Mouse (Mus musculus) hindbrain, embryonic 12.5 days (tissue): ENCODE data around the gene Rdh1. TPM values are rescaled to one million over a fixed set of nuclear protein-coding genes. Genes with fewer than 3 reads are reported as not detected.
A peak's percentile ranks its signal among the peaks of the same experiment; 100 is the strongest.

ENCODE experiments used
- ATAC-seq: fragments of 200-750 bp; cut with Nextera tagmentation; 2 replicates; pipeline ENCODE4 v1.8.0; 2017; ENCODE audit warnings: moderate TSS enrichment; ENCODE audit not compliant: low FRiP score
- H3K27ac ChIP-seq: fragments of 300-500 bp; sonication (generic); 2 replicates; pipeline ENCODE4 v1.5.1; 2016; ENCODE audit warnings: mild to moderate bottlenecking
- H3K27me3 ChIP-seq: fragments of 300-500 bp; sonication (generic); 2 replicates; pipeline ENCODE4 v1.6.1; 2016; ENCODE audit warnings: mild to moderate bottlenecking
- H3K36me3 ChIP-seq: fragments of 300-500 bp; sonication (generic); 2 replicates; pipeline ENCODE4 v1.6.1; 2016; ENCODE audit warnings: mild to moderate bottlenecking
- H3K4me1 ChIP-seq: fragments of 300-500 bp; sonication (generic); 2 replicates; pipeline ENCODE4 v1.6.1; 2016
- H3K4me2 ChIP-seq: fragments of 300-500 bp; sonication (generic); replicated peaks from 2 replicates; pipeline ENCODE4 v1.6.1; 2016; ENCODE audit warnings: mild to moderate bottlenecking
- H3K4me3 ChIP-seq: fragments of 300-500 bp; sonication (generic); 2 replicates; pipeline ENCODE4 v1.5.1; 2016; ENCODE audit warnings: mild to moderate bottlenecking
- H3K9ac ChIP-seq: fragments of 300-500 bp; sonication (generic); 2 replicates; pipeline ENCODE4 v1.6.1; 2016; ENCODE audit warnings: mild to moderate bottlenecking, moderate library complexity
- H3K9me3 ChIP-seq: fragments of 300-500 bp; sonication (generic); replicated peaks from 2 replicates; pipeline ENCODE4 v1.6.1; 2016; ENCODE audit warnings: mild to moderate bottlenecking
- WGBS: fragments of 180-500 bp; shearing (Covaris S2); methylation state at CpG from one replicate; pipeline ENCODE4 v1.1.7; 2016; 5-methylcytosine and 5-hydroxymethylcytosine counted together
- polyA plus RNA-seq: library from polyadenylated mRNA; unstranded; fragments of >200 nt; fragmentation: Nextera tagmentation; extraction: Ambion mirVana; gene quantifications from 2 replicates; pipeline ENCODE4 v1.2.1, GENCODE M21; 2016

The Rdh1 gene
- 0.05 TPM in 1 of 2 replicates, not detected in the other for polyA plus RNA-seq

DNA sequence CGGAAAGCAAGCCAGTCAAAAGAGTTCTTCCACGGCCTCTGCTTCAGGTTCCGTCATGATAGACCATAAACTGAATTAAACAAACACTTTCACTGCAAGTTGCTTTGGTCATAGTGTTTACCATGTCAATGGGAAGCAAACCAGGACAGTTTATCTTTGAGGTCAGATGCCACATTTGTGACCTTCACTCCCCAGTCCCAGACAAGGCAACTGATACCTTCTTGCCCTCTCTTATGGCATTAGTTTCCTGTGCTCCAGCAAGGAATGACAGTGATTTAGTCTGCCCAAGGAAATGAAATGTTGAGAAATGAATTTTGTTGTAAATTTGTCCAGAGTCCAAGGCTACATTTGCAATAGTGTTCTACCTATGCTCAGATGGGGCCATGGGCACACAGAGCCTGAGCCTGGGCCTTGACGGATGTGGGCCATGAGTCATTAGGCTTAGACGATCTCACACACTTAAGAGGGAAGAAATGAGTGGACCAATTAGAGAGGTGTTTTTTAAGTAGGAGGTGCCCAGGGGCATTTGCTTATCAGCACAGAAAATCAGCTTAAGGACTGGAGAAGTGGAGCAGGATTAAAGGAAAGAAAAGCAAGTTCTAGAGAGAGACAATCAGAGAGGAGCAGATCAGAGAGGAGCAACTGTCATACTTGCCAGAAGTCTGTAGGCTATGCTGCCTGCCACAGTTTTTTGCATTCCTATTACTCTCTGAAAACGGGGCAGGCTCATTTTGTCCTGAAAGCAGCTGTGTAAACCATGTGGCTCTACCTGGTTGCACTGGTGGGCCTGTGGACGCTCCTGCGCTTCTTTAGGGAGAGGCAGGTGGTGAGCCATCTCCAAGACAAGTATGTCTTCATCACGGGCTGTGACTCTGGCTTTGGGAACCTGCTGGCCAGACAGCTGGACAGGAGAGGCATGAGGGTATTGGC lies at the start of gene Rdh1, which contains the start of gene Rdh16f1:
Gene Rdh1 (plus strand): TSS at position 541 of the 930 bp plus-strand sequence.
Gene Rdh16f1 (plus strand): TSS at position 607 of the 930 bp plus-strand sequence.
- H3K9me3 ChIP-seq = no peaks in the 10 kb centered on the region
- no peaks in the 10 kb centered on the region for H3K27me3 ChIP-seq
- ATAC-seq = no peak
- H3K9ac ChIP-seq = no peak within 1 kb of the TSS
- H3K4me1 ChIP-seq = no peaks in the 10 kb centered on the region
- H3K4me2 ChIP-seq = no peak within 1 kb of the TSS
- H3K36me3 ChIP-seq = no peaks in the 10 kb centered on the region
- no peak within 1 kb of the TSS for H3K27ac ChIP-seq
- WGBS = 78% methylated on average over 9 of the region's 9 CpGs
- no peak within 1 kb of the TSS for H3K4me3 ChIP-seq

DNA sequence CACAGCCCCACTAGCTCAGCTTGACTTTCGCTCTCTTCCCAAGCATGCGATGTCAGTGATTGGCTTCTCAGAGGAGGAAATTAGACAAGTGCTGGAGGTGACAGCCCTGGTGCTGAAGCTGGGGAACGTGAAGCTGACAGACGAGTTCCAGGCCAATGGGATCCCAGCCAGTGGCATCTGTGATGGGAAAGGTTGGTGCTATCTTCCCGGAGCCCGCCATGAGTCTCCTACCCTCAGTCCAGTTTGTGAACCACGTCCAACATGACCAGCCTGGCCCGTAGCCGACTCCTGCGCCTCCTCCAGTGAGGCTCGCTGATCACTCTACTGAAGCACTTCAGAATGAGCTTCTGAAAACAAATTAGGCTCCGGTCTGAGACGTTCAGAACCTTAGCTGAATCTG lies 49.2 kb upstream of the Rdh1 start:
- WGBS = 87% methylated on average over 13 of the region's 13 CpGs
- no peaks in the 10 kb centered on the region for H3K36me3 ChIP-seq
- ATAC-seq = no peak
- no peak overlapping the region for H3K4me3 ChIP-seq
- no peak overlapping the region for H3K4me2 ChIP-seq
- no peaks in the 10 kb centered on the region for H3K27me3 ChIP-seq
- no peaks in the 10 kb centered on the region for H3K9me3 ChIP-seq
- H3K27ac ChIP-seq = no peak overlapping the region
- H3K4me1 ChIP-seq = no peaks in the 10 kb centered on the region
- H3K9ac ChIP-seq = no peak overlapping the region

DNA sequence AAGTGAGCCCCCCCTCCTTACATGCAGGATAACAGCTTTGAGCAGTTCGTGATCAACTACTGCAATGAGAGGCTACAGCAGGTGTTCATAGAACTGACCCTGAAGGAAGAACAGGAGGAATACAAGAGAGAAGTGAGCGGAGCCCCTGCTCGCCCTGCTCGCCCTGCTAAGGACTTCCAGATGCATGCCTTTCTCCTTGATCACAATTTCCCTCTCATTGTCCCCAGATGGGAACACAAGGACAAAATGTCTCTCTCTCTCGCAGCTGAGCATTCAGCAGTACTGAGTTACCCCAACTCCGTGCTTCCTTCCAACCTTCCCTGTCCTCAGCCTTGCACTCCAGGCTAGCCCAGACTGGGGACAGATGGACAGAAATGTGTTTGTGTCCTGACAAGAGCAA lies 46.8 kb upstream of the Rdh1 start:
- Histone ChIP-seq H3K27ac (no peak overlapping the region), H3K4me2 (no peak overlapping the region), H3K4me3 (no peak overlapping the region), H3K4me1 (no peaks in the 10 kb centered on the region), H3K9ac (no peak overlapping the region), H3K36me3 (no peaks in the 10 kb centered on the region), H3K9me3 (no peaks in the 10 kb centered on the region), H3K27me3 (no peaks in the 10 kb centered on the region)
- ATAC-seq = no peak
- WGBS = 65% methylated on average over 6 of the region's 6 CpGs

DNA sequence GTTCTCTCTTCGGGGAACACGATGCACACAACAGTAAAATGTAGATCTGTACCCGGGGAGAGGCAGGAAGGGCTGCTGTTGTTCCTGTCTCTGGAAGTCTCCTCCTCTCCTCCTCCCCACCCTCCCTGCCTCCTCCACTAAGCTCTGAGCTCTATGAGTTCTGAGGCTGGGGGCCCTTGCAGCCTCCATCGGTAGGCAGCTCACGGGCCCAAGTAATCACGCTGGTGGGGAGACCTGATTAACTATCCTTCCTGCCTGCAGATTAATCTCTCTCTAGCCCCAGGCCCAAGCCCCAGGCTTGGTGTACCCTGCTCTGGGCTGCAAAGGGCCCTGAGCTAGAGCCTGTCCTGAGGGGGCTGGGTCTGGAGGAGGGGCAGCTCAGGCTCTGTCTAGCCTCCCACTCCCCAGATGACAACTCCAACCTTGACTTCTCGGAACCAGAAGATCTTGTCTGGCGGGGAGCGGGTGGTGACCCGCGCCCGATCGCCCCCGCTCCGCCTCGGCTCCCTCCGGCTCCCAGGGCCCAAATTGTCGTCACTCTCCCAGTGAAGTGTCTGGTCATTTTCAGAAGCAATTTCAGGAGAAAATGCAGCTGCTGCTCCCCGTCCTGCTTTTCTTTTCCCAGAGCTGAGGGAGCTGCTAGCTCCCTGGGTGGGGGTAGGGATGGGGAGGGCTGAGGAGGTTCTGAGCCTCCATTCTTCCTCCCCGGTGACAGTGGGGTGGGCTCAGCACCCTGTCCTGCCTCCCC lies 37.7 kb upstream of the Rdh1 start:
- peaks cover 18% of the 10 kb centered on the region for H3K4me1 ChIP-seq
- ATAC-seq = peak; percentile 69
- peaks cover 17% of the 10 kb centered on the region for H3K27me3 ChIP-seq
- H3K4me2 ChIP-seq = peak overlapping the region; percentile 42
- H3K9ac ChIP-seq = peak overlapping the region; percentile 46; the same call in 1 of the 2 replicates
- H3K27ac ChIP-seq = peak overlapping the region; percentile 40; the same call in 1 of the 2 replicates
- WGBS = 15% methylated on average over 20 of the region's 20 CpGs
- no peaks in the 10 kb centered on the region for H3K36me3 ChIP-seq
- H3K4me3 ChIP-seq = no peak overlapping the region
- no peaks in the 10 kb centered on the region for H3K9me3 ChIP-seq

DNA sequence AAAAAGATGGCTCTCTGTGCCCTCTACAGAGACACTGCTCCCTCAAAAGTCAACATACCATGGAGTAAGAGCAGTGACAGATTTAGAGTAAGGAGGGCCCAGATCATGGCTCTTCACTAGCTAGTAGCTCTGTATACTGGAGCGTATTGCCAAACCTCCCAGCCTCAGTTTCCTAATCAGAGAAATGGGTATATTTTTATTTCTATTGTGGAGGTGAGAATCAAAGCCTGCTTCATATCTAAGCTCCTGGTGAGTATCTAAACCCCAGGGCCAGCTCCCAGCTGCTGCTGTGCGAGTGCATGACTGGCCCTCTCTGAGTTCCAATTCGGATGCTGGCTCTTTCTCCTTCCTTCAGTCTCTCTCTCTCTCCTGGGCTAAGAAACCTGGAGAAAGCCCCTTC lies 35.3 kb upstream of the Rdh1 start, which contains the start of gene Tac2:
Gene Tac2 (plus strand): TSS at position 301 of the 400 bp plus-strand sequence.
- H3K4me2 ChIP-seq = no peak within 1 kb of the TSS
- 89% methylated on average over 3 of the region's 3 CpGs for WGBS
- peaks cover 29% of the 10 kb centered on the region for H3K27me3 ChIP-seq
- no peak within 1 kb of the TSS for H3K4me3 ChIP-seq
- no peak within 1 kb of the TSS for H3K9ac ChIP-seq
- no peak for ATAC-seq
- H3K9me3 ChIP-seq = no peaks in the 10 kb centered on the region
- peaks cover 18% of the 10 kb centered on the region for H3K4me1 ChIP-seq
- H3K36me3 ChIP-seq = no peaks in the 10 kb centered on the region
- H3K27ac ChIP-seq = no peak within 1 kb of the TSS

DNA sequence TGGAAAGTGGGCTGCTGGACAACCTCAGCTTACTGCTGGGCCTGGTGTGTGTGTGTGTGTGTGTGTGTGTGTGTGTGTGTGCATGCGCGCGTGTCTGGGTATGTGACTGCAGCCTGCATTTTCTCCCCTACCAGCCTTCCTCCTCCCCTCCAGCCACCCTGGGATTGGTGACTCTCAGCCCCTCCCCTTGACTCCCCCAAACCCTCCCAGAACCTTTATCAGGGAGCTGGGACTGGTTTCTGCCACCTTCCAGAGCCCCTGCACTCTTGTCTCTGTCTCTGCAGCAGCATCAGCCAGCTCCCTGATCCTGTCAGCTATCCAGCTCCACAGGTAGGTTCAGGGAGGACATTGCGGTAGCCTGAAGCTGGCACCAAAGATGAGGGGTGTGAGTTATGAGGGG lies 34.4 kb upstream of the Rdh1 start:
- no peak overlapping the region for H3K9ac ChIP-seq
- WGBS = 83% methylated on average over 4 of the region's 4 CpGs
- H3K4me1 ChIP-seq = peaks cover 18% of the 10 kb centered on the region
- no peak overlapping the region for H3K4me2 ChIP-seq
- H3K9me3 ChIP-seq = no peaks in the 10 kb centered on the region
- H3K27me3 ChIP-seq = peaks cover 28% of the 10 kb centered on the region
- no peaks in the 10 kb centered on the region for H3K36me3 ChIP-seq
- no peak overlapping the region for H3K27ac ChIP-seq
- ATAC-seq = no peak
- H3K4me3 ChIP-seq = no peak overlapping the region

DNA sequence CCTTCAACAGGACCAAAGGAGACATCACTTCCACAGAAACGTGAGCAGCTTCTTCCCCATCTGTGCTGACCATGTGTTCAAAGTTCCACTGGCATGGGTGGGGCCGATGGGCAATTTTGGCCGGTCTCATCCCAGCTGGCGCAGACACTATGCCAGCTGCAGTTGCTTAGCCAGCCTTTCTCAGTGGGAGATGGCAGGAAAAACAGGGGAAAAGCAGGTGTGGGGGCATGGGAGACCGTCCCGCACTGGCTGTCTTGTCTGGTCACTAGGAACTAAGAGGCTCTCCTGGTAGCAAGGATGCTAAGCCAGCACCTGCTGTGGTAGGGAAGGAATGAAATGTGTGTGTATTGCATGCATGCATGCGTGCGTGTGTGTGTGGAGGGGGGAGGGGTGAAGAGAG lies 31.1 kb upstream of the Rdh1 start:
- Histone ChIP-seq H3K4me3 (no peak overlapping the region), H3K27ac (no peak overlapping the region), H3K4me2 (no peak overlapping the region), H3K9ac (no peak overlapping the region), H3K36me3 (no peaks in the 10 kb centered on the region), H3K27me3 (peaks cover 13% of the 10 kb centered on the region; the same call in 1 of the 2 replicates), H3K4me1 (peaks cover 9% of the 10 kb centered on the region), H3K9me3 (no peaks in the 10 kb centered on the region)
- no peak for ATAC-seq
- 77% methylated on average over 8 of the region's 8 CpGs for WGBS

DNA sequence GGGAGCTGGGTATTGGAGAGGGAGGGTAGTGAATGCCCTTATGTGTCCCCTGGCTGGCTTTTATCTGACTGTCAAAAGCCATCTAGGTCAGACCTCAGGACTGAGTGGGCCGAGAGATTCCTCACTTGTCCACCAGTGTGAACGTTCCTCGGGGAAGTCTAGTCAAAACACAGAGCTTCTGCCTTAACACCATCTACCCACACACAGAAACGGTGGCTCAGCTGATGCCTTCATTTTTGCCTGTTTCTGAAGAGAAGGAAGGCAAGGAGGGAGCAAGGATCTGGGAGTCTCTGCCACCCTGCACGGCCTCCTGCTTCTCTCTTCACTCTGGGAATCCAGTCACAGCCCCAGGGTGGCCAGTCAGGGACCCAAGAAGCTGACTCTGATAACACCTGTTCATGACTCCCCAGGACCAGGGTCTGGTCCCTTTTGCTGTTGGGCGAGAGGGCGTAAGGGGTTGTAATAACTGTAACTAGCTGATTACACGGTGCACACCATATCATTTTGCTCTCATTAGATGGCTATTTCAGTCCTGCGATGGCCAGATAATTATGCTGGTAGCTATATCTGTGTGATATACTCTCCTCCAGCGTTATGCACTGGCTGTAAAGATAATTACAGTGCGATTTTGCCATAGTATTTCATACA lies 29.1 kb upstream of the Rdh1 start:
- no peak overlapping the region for H3K27ac ChIP-seq
- H3K36me3 ChIP-seq = no peaks in the 10 kb centered on the region
- H3K4me1 ChIP-seq = peaks cover 9% of the 10 kb centered on the region
- WGBS = 69% methylated on average over 11 of the region's 11 CpGs
- H3K4me2 ChIP-seq = no peak overlapping the region
- H3K4me3 ChIP-seq = no peak overlapping the region
- no peaks in the 10 kb centered on the region for H3K9me3 ChIP-seq
- peaks cover 13% of the 10 kb centered on the region; the same call in 1 of the 2 replicates for H3K27me3 ChIP-seq
- H3K9ac ChIP-seq = no peak overlapping the region
- ATAC-seq = no peak

DNA sequence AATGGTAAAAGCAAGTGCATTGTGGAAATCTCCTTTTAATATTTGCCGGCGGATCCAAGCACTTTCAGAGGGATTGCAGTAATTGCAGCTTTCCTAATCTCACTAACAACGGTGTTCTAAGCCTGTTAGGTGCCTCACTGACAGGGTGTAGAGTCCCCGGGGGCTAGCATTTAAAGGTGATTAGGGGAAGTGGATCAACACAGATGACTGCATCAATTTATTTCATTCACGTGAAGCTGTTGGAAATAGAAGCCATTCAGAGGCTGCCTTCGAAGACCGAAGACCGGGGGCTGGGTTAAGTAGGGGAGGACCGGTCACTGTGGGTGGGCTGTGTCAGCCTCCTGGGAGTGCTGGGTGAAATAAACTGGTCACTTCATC lies 28.6 kb upstream of the Rdh1 start:
- H3K27me3 ChIP-seq = peaks cover 13% of the 10 kb centered on the region; the same call in 1 of the 2 replicates
- 40% methylated on average over 9 of the region's 9 CpGs for WGBS
- H3K36me3 ChIP-seq = no peaks in the 10 kb centered on the region
- ATAC-seq = no peak
- no peak overlapping the region for H3K4me2 ChIP-seq
- peaks cover 9% of the 10 kb centered on the region for H3K4me1 ChIP-seq
- no peak overlapping the region for H3K4me3 ChIP-seq
- H3K27ac ChIP-seq = no peak overlapping the region
- no peak overlapping the region for H3K9ac ChIP-seq
- no peaks in the 10 kb centered on the region for H3K9me3 ChIP-seq

DNA sequence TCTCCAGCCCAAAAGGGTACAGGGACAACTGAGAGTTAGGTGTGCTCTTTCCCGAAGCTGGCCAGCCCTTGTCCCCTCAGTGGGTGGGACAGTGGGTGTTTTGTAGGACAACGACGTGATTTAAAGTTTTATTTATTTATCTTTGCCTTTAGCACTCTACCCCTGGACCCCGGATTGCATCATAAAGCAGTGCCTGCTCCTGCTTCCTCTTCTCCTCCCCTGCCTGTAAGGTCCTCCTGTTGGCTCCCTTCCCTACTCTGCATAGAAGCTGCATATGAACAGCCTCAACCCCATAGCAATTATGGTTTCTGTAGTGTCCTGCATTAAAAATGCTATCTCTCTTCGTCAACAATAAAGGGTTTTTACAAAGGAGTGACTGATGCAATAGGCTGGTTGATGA lies 28.1 kb upstream of the Rdh1 start:
- peaks cover 9% of the 10 kb centered on the region for H3K4me1 ChIP-seq
- no peak overlapping the region for H3K27ac ChIP-seq
- ATAC-seq = no peak
- H3K9ac ChIP-seq = no peak overlapping the region
- H3K4me3 ChIP-seq = no peak overlapping the region
- no peak overlapping the region for H3K4me2 ChIP-seq
- H3K9me3 ChIP-seq = no peaks in the 10 kb centered on the region
- H3K36me3 ChIP-seq = no peaks in the 10 kb centered on the region
- H3K27me3 ChIP-seq = peaks cover 13% of the 10 kb centered on the region; the same call in 1 of the 2 replicates
- 38% methylated on average over 5 of the region's 5 CpGs for WGBS

DNA sequence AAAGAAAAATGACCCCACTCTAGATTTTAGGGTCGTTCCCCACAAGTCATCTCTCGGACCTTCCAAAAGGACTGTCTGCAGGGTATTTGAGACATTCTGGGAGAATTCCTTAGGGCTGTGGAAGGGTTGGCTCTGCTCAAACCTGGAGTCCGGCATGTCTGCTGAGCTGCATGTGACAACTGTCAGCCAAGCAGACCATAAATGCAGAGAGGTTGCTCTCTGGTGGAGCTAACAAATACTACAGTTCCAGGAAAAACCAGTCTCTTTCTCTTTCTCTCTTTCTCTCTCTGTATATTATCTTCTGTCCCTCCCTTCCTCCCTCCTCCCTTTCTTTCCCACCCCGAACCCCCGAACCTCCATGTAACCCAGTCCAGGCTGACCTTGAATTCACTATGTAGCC lies 25.1 kb upstream of the Rdh1 start:
- H3K4me2 ChIP-seq = no peak overlapping the region
- no peak overlapping the region for H3K27ac ChIP-seq
- peaks cover 12% of the 10 kb centered on the region for H3K4me1 ChIP-seq
- no peak for ATAC-seq
- H3K4me3 ChIP-seq = no peak overlapping the region
- 41% methylated on average over 5 of the region's 5 CpGs for WGBS
- H3K36me3 ChIP-seq = no peaks in the 10 kb centered on the region
- no peaks in the 10 kb centered on the region for H3K27me3 ChIP-seq
- no peak overlapping the region for H3K9ac ChIP-seq
- H3K9me3 ChIP-seq = no peaks in the 10 kb centered on the region

DNA sequence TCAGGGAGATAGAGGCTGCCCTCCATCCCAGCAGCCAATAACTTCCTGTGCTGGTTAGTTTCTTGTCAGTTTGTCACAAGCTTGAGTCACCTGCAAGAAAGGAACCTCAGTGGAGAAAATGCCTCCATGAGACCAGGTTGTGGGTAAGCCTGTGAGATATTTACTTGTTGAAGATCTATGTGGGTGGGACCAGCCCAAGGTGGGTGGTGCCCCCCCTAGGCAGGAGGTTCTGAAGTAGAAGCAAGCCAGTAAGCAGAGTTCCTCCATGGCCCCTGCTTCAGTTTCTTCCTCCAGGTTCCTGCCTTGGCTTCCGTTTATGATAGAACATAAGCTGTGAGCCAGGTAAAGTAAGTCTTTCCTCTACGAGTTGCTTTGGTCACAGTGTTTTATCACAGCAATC lies 23.3 kb upstream of the Rdh1 start:
- H3K36me3 ChIP-seq = peaks cover 1% of the 10 kb centered on the region
- WGBS = 79% methylated on average over 2 of the region's 2 CpGs
- peaks cover 14% of the 10 kb centered on the region for H3K4me1 ChIP-seq
- H3K9ac ChIP-seq = no peak overlapping the region
- H3K9me3 ChIP-seq = no peaks in the 10 kb centered on the region
- H3K27me3 ChIP-seq = no peaks in the 10 kb centered on the region
- no peak overlapping the region for H3K27ac ChIP-seq
- no peak for ATAC-seq
- H3K4me3 ChIP-seq = no peak overlapping the region
- no peak overlapping the region for H3K4me2 ChIP-seq
